Mouse (Mus musculus) naive thymus-derived CD4-positive, alpha-beta T cell, adult 2 months (primary cell): Measurements from ENCODE around the gene Prm2.
A peak's percentile ranks its signal among the peaks of the same experiment; 100 is the strongest.
"Not testable (repeated sequence)": the region's sequence is repeated elsewhere in the genome, so short reads cannot be mapped to it uniquely, and the experiment has no call there.

Source experiments
- DNase-seq: peaks from one replicate; pipeline ENCODE4 v3.0.0-alpha.2; 2011; ENCODE audit warnings: low read depth

The Prm2 gene

GRCm38 (mm10) chr16:10812865-10813371, 17.0 kb upstream of the Prm2 start, which contains the start of gene Gm11172:
Gm11172 (plus strand) TSS chr16:10812915.
- peak; percentile 51 for DNase-seq

GRCm38 (mm10) chr16:10810376-10810775, 14.4 kb upstream of the Prm2 start:
- DNase-seq = no peak

- DNase-seq = no peak
Observed at GRCm38 (mm10) chr16:10805789-10806527, 10.0 kb upstream of the Prm2 start, which contains the start of gene Prm1. Prm1 (minus strand) TSS chr16:10805839.

GRCm38 (mm10) chr16:10802420-10802819, 6.5 kb upstream of the Prm2 start:
- not testable (repeated sequence) for DNase-seq

GRCm38 (mm10) chr16:10790702-10791101, 5.2 kb downstream of the Prm2 start, which contains the start of gene Prm3:
Prm3 (minus strand) TSS chr16:10790914.
- DNase-seq = no peak

GRCm38 (mm10) chr16:10788866-10789265, 7.1 kb downstream of the Prm2 start:
- peak; percentile 38 for DNase-seq

- peak; percentile 62 for DNase-seq
Observed at GRCm38 (mm10) chr16:10788271-10788670, 7.7 kb downstream of the Prm2 start, which contains the start of gene Tnp2. Tnp2 (minus strand) TSS chr16:10788660.

GRCm38 (mm10) chr16:10787548-10788058, 8.3 kb downstream of the Prm2 start:
- no peak for DNase-seq

GRCm38 (mm10) chr16:10786782-10787547, 9.0 kb downstream of the Prm2 start:
- DNase-seq = peak; percentile 46

- peak; percentile 95 for DNase-seq
Observed at GRCm38 (mm10) chr16:10786288-10786687, 9.6 kb downstream of the Prm2 start.

- peak; percentile 97 for DNase-seq
Observed at GRCm38 (mm10) chr16:10785371-10786231, 10.3 kb downstream of the Prm2 start, which contains the start of gene Socs1. Socs1 (minus strand) TSS chr16:10785536.

- DNase-seq = peak; percentile 97
Observed at GRCm38 (mm10) chr16:10784793-10785370, 11.1 kb downstream of the Prm2 start.

GRCm38 (mm10) chr16:10783883-10784792, 11.8 kb downstream of the Prm2 start:
- DNase-seq = peak; percentile 74

GRCm38 (mm10) chr16:10783451-10783850, 12.5 kb downstream of the Prm2 start:
- no peak for DNase-seq

GRCm38 (mm10) chr16:10783152-10783434, 12.8 kb downstream of the Prm2 start:
- DNase-seq = peak; percentile 57

GRCm38 (mm10) chr16:10782377-10783151, 13.4 kb downstream of the Prm2 start:
- peak; percentile 42 for DNase-seq

- DNase-seq = peak; percentile 60
Observed at GRCm38 (mm10) chr16:10781862-10782371, 14.0 kb downstream of the Prm2 start.

- DNase-seq = no peak
Observed at GRCm38 (mm10) chr16:10780631-10781120, 15.3 kb downstream of the Prm2 start.

GRCm38 (mm10) chr16:10777579-10778160, 18.3 kb downstream of the Prm2 start:
- DNase-seq = no peak
